Mouse (Mus musculus) cerebellum, adult 2 months (tissue): ENCODE results near the gene Ttc8.

Source experiments
- CTCF ChIP-seq: fragments of 200-500 bp; IDR thresholded peaks from 2 replicates; pipeline ENCODE4 v1.5.1; 2011; ENCODE audit warnings: low read depth, mild to moderate bottlenecking, control low read depth, low read length, moderate library complexity, borderline replicate concordance; ENCODE audit not compliant: insufficient read depth
- POLR2A ChIP-seq: fragments of 200-500 bp; IDR thresholded peaks from 2 replicates; pipeline ENCODE4 v1.6.1; 2011; ENCODE audit warnings: low read length, control low read depth, borderline replicate concordance; ENCODE audit not compliant: insufficient read depth

GRCm38 (mm10) chr12:98997046-98997445 lies 76.7 kb downstream of the Ttc8 start:
- TF ChIP-seq CTCF (no peak), POLR2A (no peak)
